Mouse (Mus musculus) kidney, embryonic 16.5 days (tissue): ENCODE data around the gene Olfml2a. TPM values are rescaled to one million over a fixed set of nuclear protein-coding genes. Genes with fewer than 3 reads are reported as not detected.

Source experiments
- polyA plus RNA-seq: library from polyadenylated mRNA; unstranded; fragments of >200 nt; fragmentation: Nextera tagmentation; extraction: Ambion mirVana; gene quantifications from 2 replicates; pipeline ENCODE4 v1.2.1, GENCODE M21; 2015

Gene Olfml2a
- polyA plus RNA-seq, 1 experiment from 2014 or later: 5.0 TPM

Other genes starting within 250 kb of the Olfml2a start
- 2.2 and 4.0 TPM in 2 replicates for gene Nr5a1, start 217.4 kb upstream of the Olfml2a start, polyA plus RNA-seq
- gene Nr6a1, start 4.3 kb upstream of the Olfml2a start, polyA plus RNA-seq: 0.94 and 1.2 TPM in 2 replicates
- 1.2 and 1.7 TPM in 2 replicates for gene Wdr38, start 65.5 kb downstream of the Olfml2a start, polyA plus RNA-seq
- gene Arpc5l, start 73.4 kb downstream of the Olfml2a start, polyA plus RNA-seq: 114 and 119 TPM in 2 replicates
- gene Rpl35, start 73.6 kb downstream of the Olfml2a start, polyA plus RNA-seq: 768 and 780 TPM in 2 replicates
- gene Golga1, start 133.6 kb downstream of the Olfml2a start, polyA plus RNA-seq: 25.8 and 27.2 TPM in 2 replicates